7 mouse cellular contexts compared by ENCODE assay signal in genomic region chr2:84184288-84185015, GRCm38 (mm10).
DNase-seq lines count a peak whose midpoint lies in the region; ATAC-seq lines count a peak whose summit lies in the region.

No protein-coding gene starts in this region.

- DNase-seq in embryo, embryonic 11 days, result peak; percentile 25
- peak; percentile 27 to 66 for DNase-seq in kidney, postnatal 4 days
- peak; percentile 10 for DNase-seq in midbrain, embryonic 14.5 days
- no peak for DNase-seq in spleen, postnatal 10 days (ENCODE audit: low spot score in 2 of 2)
- DNase-seq in frontal cortex, postnatal 36 days (ENCODE audit: low spot score in 2 of 2), result no peak
- no peak for DNase-seq in natural killer cell, adult 2 months (ENCODE audit: low spot score in 2 of 2)

- H3K9ac ChIP-seq in heart, embryonic 12.5 days, result no peak overlapping the region
- H3K9ac ChIP-seq in midbrain, embryonic 14.5 days (replicated peaks; ENCODE audit: low read length), result no peak overlapping the region

- H3K4me2 ChIP-seq in heart, embryonic 12.5 days, result peak overlapping the region; percentile 43
- peak overlapping the region; percentile 13; the same call in 1 of the 2 replicates for H3K4me2 ChIP-seq in midbrain, embryonic 14.5 days (ENCODE audit: low read length)

- H3K27ac ChIP-seq in heart, embryonic 12.5 days (ENCODE audit: poor library complexity, severe bottlenecking), result peak overlapping the region; percentile 84
- no peak overlapping the region for H3K27ac ChIP-seq in midbrain, embryonic 14.5 days (replicated peaks; ENCODE audit: low read depth, low read length)

- no peaks in the 10 kb centered on the region for H3K9me3 ChIP-seq in heart, embryonic 12.5 days (replicated peaks)
- H3K9me3 ChIP-seq in midbrain, embryonic 14.5 days (ENCODE audit: control insufficient read depth, low read length), result no peaks in the 10 kb centered on the region

- WGBS in heart, embryonic 12.5 days, result 48% methylated on average over 19 of the region's 19 CpGs
- 53% methylated on average over 19 of the region's 19 CpGs for WGBS in midbrain, embryonic 14.5 days

- peak; percentile 84 for ATAC-seq in heart, embryonic 12.5 days (ENCODE audit: insufficient number of reproducible peaks, low FRiP score)
- no peak for ATAC-seq in midbrain, embryonic 14.5 days (ENCODE audit: low FRiP score, low TSS enrichment)

- H3K4me1 ChIP-seq in heart, embryonic 12.5 days (replicated peaks), result peaks cover 14% of the 10 kb centered on the region
- no peaks in the 10 kb centered on the region for H3K4me1 ChIP-seq in midbrain, embryonic 14.5 days (ENCODE audit: control insufficient read depth, insufficient read depth, low read length)

- H3K4me3 ChIP-seq in heart, embryonic 12.5 days, result no peak overlapping the region
- no peak overlapping the region for H3K4me3 ChIP-seq in midbrain, embryonic 14.5 days (replicated peaks; ENCODE audit: low read depth, low read length)

- no peaks in the 10 kb centered on the region for H3K36me3 ChIP-seq in heart, embryonic 12.5 days
- no peaks in the 10 kb centered on the region for H3K36me3 ChIP-seq in midbrain, embryonic 14.5 days (ENCODE audit: control insufficient read depth, insufficient read depth, low read length)

- no peaks in the 10 kb centered on the region for H3K27me3 ChIP-seq in heart, embryonic 12.5 days (replicated peaks)
- no peaks in the 10 kb centered on the region for H3K27me3 ChIP-seq in midbrain, embryonic 14.5 days (ENCODE audit: control insufficient read depth, insufficient read depth, low read length)

Comparison
In these comparisons a context has a peak if more than half of its experiments do, and no peak if none do; other contexts are left out.
1. DNase-seq: peak in embryo, embryonic 11 days (single experiment), kidney, postnatal 4 days (2 of 2) and midbrain, embryonic 14.5 days (single experiment); none in spleen, postnatal 10 days (0 of 2), frontal cortex, postnatal 36 days (0 of 2) and natural killer cell, adult 2 months (0 of 2).